Mouse (Mus musculus) thymus, postnatal 10 days (tissue): ENCODE measurements around the gene Olfr1316.

ENCODE experiments used
- DNase-seq, 2 experiments: peaks; one replicate each; pipeline ENCODE4 v3.0.0; 2021; ENCODE audit warnings: low spot score in 2 of 2

Olfr1316 gene

GRCm38 (mm10) chr2:112134877-112135276, at the start of gene Olfr1316:
TSS of gene Olfr1316 (minus strand) at chr2:112134977.
- DNase-seq, result no peak

- no peak for DNase-seq
Observed at GRCm38 (mm10) chr2:112153898-112154297, 19.1 kb upstream of the Olfr1316 start, which contains the start of gene Olfr1318. TSS of gene Olfr1318 (plus strand) at chr2:112154198.

- no peak for DNase-seq
Observed at GRCm38 (mm10) chr2:112140029-112140428, 5.3 kb upstream of the Olfr1316 start, which contains the start of gene Olfr1317. TSS of gene Olfr1317 (plus strand) at chr2:112140329.

- no peak for DNase-seq
Observed at GRCm38 (mm10) chr2:112115340-112115739, 19.4 kb downstream of the Olfr1316 start, which contains the start of gene Olfr1315-ps1. TSS of gene Olfr1315-ps1 (minus strand) at chr2:112115440.

GRCm38 (mm10) chr2:112096681-112097080, 38.1 kb downstream of the Olfr1316 start, which contains the start of gene Olfr1314:
TSS of gene Olfr1314 (minus strand) at chr2:112096781.
- no peak for DNase-seq

DNA sequence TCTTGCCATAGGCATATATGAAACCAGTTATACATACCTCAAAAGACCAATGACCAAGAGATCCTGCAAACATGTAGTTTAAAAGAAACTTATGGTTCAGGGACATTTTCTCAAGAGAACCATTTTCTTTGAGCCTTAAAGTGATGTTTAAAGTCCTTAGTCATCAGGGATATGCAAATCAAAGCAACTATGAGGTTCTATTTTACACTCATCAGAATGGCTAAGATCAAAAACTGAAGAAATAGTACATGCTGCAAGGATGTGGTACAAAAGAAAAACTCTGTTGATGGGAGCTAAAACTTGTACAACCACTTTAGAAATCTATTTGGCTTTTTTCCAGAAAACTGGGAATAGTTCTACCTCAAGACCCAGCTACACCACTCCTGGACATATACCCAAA, 57.0 kb downstream of the Olfr1316 start, which contains the start of gene Olfr1313:
Olfr1313 (minus strand) TSS at position 101 of the 400 bp plus-strand sequence.
- DNase-seq, result no peak
